Mouse (Mus musculus) NIH3T3 (cell line): ENCODE results near the gene Zc2hc1b.
A peak's percentile ranks its signal among the peaks of the same experiment; 100 is the strongest.
"Not testable (repeated sequence)": the region's sequence is repeated elsewhere in the genome, so short reads cannot be mapped to it uniquely, and the experiment has no call there.

Experiments used
- DNase-seq: peaks from one replicate; pipeline ENCODE4 v3.0.0-alpha.2; 2012; ENCODE audit warnings: low read depth

The Zc2hc1b gene

DNA sequence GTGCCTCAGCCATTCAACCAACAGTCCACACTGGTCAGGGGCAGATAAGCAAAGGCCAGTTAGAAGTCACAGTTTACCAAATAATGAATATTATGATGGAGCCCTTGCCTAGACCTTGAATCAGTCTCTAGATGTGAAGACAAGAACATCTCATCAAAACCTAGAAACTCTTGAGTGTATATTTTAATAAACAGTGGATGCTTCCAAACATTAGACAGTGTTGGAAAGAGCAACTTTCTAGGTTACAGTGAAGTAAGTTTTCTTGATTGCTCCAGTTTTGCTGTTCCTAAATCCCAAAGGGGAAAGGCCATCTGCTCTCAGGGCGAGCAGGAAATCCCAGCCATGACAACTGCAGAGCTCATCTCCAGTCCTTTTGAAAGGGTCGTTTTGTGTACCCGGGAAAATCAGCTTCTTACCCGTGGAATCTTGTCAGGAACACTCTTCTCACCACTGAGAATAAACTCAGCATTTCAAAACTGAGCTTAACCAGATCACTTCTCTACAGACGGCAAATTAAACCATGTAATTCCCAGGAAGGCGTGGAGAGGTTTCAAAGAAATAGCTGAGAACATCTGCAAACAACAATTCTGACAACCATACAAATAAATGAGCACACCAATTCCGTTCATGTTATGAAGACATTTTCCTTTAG is at the start of gene Zc2hc1b:
Gene Zc2hc1b (minus strand): TSS at position 51 of the 652 bp plus-strand sequence.
- DNase-seq, result no peak

DNA sequence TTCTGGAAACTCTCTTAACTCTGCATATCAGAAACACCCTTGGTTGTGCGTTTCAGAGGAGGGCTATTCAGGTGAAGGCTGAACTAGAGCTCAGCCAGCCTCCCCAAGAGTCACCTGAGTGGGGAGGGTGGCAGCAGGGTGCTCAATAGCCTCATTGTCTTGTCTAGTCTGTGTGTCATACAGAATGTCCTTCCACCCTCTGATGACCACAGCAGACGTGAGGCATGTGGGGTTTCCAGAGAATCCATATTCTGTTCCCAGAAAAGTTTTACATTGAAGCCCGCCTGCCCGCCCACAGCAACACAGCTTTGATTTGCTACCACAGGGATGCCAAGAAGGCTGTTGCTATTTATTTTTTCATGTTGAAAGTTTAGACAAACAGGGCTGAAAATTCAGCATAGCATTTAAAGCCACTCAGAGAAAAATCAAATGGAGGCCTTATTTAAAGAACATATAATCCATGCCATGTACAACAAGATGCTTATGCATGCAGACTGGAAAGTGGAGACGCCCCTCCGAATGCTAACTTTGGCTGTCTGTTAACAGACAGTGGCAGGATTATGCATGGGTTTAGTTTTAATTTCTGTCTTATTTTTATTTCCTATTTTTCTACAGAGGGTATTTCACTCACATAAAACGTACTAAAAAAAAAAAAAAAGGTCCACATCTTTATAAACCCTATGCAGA is 47.7 kb upstream of the Zc2hc1b start:
- DNase-seq, result no peak

GRCm38 (mm10) chr10:13222135-13222534 is 44.3 kb upstream of the Zc2hc1b start:
- no peak for DNase-seq

- no peak for DNase-seq
Observed at GRCm38 (mm10) chr10:13220061-13220460, 42.2 kb upstream of the Zc2hc1b start.

- DNase-seq, result no peak
Observed at GRCm38 (mm10) chr10:13213956-13214355, 36.1 kb upstream of the Zc2hc1b start.

DNA sequence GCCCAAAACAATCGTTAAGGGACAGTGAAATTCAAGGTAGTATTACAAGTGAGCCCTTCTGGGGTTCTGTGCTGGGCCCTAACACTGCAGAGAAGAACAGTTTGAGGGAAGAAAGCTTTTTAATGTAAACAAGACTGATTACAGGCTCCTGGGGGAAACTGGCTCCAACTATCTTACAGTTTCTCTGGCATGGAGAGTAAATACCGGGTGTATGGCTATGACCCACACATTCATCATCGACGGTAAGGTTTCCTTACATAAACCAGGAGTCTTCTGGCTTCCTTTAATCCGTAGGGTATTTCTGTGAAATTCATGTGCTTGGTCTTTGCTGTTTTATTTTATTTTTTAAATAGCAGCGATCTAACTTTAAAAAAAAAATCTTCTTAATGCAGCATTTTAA is 35.0 kb upstream of the Zc2hc1b start:
- DNase-seq, result no peak

DNA sequence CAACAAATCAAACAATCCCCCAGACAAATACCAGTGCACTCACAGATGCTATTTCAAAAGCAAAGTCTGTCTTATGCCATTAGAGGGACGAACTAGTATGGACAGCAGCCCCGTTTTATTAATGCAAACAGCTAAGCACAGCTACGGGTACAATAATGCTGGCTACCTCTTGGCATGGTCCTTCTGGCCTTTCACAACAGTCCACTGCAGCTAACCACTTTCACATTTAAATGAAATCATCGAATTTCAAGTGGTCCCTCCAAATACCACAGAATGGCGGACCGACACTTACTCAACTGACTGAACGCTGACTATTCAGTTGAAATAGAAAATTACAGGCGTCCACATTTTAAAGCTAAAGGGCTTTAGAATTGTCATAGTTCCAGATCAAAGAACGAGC is 34.5 kb upstream of the Zc2hc1b start:
- no peak for DNase-seq

DNA sequence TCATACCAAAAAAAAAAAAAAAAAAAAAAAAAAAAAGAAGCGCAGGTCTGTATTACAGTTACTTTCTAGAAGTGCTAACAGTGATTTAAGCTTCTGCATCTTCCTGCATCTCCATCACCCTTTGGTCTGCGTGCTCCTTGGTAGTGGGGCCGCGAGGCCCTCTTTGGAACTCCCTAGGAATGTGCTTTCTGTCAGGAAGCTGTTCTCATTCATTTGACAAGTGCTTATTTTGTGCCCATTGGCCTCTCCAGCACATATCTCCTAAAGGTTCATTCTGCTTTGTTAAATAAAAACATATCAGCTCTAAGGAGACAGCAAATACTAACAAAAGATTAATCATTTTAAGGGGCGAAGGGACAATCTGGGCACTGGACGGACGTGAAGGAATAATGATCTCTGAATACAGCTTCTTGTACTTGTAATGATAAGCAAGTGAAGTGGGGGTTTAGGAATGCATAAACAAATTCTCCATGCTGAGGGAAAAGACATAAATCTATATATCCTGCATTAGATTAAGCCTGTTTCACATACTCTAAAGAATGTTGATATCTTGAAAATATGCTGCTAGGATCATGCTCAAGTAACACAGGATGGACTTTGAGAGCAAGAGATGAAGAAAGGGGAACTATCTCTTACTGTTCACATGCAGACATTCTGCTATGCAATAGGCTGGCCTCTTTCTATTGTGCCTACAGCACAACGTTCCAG is 32.3 kb upstream of the Zc2hc1b start:
- no peak for DNase-seq

DNA sequence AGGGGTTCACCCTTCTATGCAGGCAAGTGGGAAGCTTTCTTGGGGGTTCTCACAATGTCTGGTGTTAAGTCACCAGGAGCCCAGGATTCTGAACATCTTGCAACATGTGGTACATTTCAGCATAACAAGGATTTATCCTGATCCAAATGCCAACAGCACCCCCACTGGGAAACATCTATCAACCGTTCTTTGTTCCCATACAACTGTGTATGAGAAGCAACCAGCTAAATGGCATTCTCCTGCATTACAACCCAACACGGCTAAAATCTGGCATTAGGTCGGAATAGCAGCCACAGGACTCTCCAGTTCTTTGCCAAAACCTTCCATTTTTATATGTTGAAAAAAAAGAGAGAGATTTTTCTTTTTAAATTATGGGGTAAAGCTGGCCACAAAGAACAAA is 31.7 kb upstream of the Zc2hc1b start:
- DNase-seq, result no peak

- DNase-seq, result no peak
Observed at GRCm38 (mm10) chr10:13209061-13209460, 31.2 kb upstream of the Zc2hc1b start.

DNA sequence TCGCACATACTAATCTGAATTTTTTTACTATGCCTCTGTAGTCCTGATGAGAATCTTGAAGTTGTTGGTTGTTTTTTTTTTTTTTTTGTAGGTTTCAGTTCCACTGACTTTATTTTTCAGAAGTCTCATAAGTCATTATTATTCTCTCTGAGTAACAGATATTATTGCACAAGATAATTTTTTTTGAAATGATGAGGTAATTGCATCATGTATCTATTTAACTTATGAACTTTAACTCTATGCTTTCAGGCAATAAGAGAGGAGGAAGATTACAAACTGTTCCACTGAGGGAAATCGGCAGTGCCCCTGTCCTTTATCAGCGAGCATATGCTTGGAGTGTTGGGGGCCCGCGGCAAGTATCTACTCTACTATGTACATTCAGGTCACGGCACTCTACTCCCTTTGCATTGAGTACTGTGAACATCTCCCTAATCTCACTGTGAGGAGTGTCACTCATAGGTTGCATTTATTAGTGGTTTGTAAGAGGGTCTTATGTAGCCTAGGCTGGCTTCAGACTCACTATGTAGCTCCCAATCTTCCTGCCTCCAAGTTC is 24.0 kb upstream of the Zc2hc1b start:
- DNase-seq, result no peak

DNA sequence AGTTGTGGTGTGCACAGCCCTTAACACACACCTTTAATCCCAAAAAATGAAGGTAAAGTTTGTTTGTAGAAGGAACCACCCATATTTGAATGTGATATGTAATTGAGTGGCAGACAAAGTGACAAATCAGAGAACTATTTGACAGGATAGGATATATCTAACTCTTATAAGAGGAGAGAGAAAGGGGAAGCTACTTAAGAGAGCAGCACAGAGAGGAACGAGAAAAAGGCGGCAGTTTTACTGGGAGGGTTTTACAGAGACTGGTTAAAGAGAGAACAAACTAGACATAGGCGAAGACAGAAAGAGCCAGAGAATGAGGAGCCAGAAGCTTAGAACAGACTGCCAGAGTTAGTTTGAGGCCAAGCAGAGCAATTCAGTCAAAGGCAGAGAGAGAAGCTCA is 23.0 kb upstream of the Zc2hc1b start:
- DNase-seq, result no peak

DNA sequence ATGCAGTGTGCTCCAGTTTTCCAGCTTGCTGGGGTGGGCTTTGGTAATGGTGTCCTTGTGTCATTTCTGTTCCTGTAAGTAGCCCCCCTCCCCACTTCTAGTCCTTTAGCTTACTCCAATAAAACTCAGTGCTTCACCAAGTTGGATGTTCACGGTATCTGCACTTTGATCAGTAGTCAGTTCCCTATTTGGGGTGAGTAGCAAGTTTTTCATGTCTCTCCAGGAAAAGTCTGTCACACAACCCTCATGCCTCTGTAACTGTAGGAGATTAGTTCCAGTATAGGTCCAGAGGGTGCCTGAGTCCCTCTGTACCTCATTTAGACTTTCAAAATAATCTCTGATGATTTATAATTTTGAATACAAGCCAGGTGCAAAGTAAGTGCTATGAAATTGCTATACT is 21.4 kb upstream of the Zc2hc1b start:
- no peak for DNase-seq

GRCm38 (mm10) chr10:13196872-13197507 is 19.2 kb upstream of the Zc2hc1b start:
- DNase-seq, result peak; percentile 69

DNA sequence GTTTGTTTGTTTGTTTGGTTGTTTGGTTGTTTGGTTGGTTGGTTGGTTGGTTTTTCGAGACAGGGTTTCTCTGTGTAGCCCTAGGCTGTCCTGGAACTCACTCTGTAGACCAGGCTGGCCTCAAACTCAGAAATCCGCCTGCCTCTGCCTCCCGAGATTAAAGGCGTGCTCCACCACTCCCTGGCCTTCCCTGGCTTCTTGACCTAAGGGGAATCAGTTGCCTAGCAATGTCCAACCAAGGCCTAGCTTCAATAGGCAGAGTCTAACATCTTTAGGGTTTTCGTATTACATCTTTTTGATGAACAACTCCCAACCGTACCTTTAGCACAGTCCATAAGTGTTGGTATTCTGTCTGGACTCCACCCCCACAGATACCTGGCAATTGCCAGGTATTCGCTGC is 15.7 kb upstream of the Zc2hc1b start:
- DNase-seq, result not testable (repeated sequence)

DNA sequence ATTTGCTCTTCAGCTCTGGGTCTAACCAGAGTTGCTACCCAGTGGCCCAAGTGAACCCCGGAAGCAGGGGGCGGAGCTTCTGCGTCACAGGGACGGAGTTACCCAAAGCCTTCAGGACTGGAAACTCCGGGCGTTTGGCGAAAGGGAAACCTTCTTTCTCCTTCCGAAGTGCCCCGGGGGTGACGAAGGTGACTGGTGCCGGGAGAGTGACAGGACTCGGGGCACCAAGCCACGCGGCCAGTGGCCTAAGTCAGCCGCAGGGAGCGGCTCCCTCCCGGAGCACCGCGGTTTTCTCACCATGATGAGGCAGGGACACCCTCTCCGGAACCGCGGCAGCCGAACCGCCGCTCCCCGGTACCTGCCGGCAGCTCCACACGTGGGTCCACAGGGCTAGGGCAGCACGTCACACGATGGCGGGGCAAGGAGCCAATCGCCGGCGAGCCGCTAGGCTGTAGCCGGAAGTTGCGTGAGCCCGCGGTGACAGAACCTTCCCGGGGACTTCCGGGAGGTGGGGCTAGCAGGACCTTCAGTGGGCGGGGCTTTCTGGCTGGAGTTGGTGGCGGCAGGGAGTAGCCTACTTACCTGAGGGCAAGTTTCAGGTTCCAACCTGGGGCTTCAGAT is 15.0 kb upstream of the Zc2hc1b start, which contains the start of gene Ltv1:
Gene Ltv1 (minus strand): TSS at position 438 of the 621 bp plus-strand sequence.
- DNase-seq, result peak; percentile 98

- no peak for DNase-seq
Observed at GRCm38 (mm10) chr10:13189881-13190280, 12.1 kb upstream of the Zc2hc1b start.

DNA sequence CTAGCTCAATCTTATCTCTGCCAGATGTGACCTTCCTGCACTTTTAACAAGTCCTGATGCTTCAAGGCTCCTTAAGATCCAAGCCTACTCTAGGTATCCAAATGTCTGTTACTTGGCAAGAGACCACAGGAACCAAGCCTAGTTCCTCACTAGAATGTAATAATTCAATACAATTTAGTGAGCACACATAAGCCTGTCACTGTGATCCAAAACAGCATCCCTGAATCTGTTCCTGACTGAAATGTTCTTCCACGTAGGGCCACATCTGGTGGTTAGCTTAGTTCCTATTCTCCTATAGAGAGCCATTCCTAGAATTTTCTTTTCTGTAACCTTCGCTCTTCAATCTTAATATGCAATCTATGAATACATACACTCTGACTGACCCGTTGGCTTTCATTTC is 8.9 kb upstream of the Zc2hc1b start:
- no peak for DNase-seq

GRCm38 (mm10) chr10:13184170-13184766 is 6.4 kb upstream of the Zc2hc1b start:
- no peak for DNase-seq

GRCm38 (mm10) chr10:13180211-13180610 is 2.4 kb upstream of the Zc2hc1b start:
- DNase-seq, result no peak

GRCm38 (mm10) chr10:13175866-13176265 is 2.0 kb downstream of the Zc2hc1b start:
- DNase-seq, result no peak
